Mouse (Mus musculus) cortical plate, adult 2 months (tissue): ENCODE results near the gene Pik3r2.

Experiments
- CTCF ChIP-seq: fragments of 200-500 bp; IDR thresholded peaks from 2 replicates; pipeline ENCODE4 v1.5.1; 2011; ENCODE audit warnings: mild to moderate bottlenecking, control low read depth, low read length; ENCODE audit not compliant: insufficient read depth; ENCODE audit errors: extremely low read depth
- POLR2A ChIP-seq: fragments of 200-500 bp; IDR thresholded peaks from 2 replicates; pipeline ENCODE4 v1.6.1; 2011; ENCODE audit warnings: mild to moderate bottlenecking, low read length, control low read depth; ENCODE audit not compliant: insufficient read depth; ENCODE audit errors: extremely low read depth

DNA sequence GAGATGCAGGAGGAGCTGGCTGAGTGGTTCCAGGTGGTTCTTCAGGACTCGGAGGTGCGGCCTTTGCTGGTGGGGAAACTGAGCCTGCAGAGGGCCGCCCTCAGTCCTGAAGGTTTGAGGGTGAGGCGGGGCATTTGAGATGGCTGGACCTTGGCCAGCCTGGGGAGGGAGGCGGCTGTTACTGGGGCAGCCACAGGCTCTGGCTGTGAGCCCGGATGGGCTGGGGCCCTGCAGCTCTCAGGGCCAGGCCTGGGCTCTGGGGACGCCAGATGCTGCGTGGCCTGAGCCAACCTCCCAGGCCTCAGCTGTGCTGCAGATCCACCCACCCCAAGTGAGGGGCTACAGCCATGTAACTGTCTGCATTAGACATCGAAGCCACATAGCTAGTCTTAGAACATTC is 2.7 kb downstream of the Pik3r2 start:
- no peak for TF ChIP-seq POLR2A
- TF ChIP-seq CTCF = no peak
